Mouse (Mus musculus) thymus, postnatal 25 days (tissue): ENCODE results near the gene Dck.
"Not testable (repeated sequence)": the region's sequence is repeated elsewhere in the genome, so short reads cannot be mapped to it uniquely, and the experiment has no call there.

ENCODE experiments used
- DNase-seq: peaks from one replicate; pipeline ENCODE4 v3.0.0; 2022

The Dck gene

DNA sequence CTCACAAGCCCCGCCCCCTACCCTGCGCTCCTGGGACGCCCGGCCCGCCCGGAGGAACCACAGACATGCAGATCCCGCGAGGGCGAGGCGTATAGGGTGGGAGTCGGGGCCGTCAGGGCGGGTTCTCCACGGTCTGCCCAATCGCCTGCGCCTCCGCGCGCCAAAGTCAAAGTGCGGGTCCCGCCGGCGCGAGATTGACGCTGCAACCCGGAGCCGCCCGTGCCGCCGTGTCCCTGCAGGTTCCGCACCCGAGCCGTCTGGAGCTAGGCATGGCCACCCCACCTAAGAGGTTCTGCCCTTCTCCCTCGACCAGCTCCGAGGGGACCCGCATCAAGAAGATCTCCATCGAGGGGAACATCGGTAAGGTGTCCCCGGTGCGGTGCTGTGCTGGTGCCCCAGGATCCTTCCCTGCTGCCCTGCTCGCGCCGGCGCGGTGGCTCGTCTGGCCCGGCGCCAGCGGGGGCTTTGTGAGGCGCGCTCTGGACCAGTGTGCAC is at the start of gene Dck:
Dck (plus strand) TSS at position 10 of the 495 bp plus-strand sequence.
- peak; percentile 99 for DNase-seq

DNA sequence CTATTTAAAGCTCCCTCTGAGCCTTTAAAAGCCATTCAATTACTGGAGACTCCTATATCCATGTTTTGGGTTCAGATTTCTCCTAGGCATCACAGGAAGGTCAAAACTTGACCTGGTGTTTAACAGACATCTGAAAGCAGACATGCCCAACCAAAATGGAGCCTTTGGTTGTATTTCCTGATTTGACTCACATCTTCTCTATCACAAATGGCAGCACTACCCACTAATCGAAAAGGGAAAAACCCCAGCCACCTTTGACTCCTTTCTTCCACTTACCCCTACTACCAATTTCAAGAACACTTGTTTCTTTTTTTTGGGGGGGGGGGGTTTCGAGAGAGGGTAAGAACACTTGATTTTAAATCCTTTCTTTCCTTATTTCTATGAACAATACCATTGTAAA is 47.8 kb upstream of the Dck start:
- no peak for DNase-seq

DNA sequence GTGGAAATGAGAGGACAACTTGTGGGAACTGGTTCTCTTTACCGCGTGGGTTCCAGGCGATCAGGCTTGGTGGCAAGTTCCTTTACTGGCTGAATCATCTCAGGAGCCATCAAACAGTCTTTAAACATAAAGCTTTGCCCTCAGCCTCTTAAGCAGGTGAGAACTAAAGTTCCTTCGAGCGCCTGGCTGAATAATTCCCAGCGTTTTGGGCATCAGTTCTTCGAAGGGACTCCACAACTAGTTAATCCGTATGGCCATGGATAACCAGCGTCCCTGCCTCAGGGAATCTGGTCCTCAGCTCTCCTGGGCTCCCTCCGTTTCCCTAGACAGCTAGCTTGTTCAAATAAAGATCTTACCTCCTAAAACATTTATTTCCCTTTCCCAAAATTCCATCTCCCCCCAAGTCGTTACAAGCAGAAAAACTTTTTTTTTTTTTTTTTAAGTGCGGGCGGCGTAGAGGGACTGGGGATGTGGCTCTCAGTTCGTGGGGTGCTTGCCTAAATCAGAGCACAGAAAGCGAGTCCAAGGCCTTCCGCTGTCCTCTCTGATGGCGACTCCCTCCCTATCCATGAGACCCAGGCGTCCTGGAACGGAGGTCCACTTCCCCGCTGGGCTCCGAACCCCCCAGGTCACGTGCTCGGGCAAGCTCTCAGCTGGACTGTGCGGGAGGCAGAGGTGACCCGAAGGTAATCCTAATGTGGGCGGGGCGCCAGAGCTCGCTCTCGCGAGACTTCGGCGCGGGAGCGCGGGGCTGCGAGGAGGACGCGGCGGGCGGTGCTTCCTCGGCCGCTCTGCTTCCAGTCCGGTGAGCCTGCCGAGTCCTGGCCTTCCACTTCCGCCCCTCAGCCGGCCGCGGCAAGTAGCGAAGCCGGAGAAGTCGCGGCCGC is 44.4 kb upstream of the Dck start, which contains the start of gene Mob1b:
Mob1b (plus strand) TSS at position 740 of the 887 bp plus-strand sequence.
- DNase-seq: peak; percentile 93

GRCm38 (mm10) chr5:88721003-88721475 is 43.8 kb upstream of the Dck start:
- no peak for DNase-seq

- DNase-seq: peak; percentile 8
Observed at GRCm38 (mm10) chr5:88721565-88722212, 43.1 kb upstream of the Dck start.

DNA sequence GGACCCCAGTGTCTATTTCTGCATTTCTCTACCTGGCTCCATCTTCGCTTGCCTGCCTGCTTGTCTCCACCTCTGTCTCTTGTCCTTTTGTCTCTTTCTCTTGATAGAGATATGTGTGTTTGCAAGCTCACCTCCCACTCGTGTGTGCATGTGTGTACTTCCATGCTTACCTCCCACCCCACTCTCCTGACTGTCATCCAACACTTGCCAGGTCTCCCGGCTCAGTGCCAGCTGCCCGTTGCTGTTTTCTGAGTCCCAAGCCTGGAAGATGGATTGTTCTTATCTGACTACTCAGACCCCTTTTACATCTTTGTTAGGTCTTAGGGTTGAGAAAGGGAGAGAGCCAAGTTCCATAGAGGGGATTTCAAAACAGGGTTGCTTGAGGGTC is 42.6 kb upstream of the Dck start:
- DNase-seq: no peak

DNA sequence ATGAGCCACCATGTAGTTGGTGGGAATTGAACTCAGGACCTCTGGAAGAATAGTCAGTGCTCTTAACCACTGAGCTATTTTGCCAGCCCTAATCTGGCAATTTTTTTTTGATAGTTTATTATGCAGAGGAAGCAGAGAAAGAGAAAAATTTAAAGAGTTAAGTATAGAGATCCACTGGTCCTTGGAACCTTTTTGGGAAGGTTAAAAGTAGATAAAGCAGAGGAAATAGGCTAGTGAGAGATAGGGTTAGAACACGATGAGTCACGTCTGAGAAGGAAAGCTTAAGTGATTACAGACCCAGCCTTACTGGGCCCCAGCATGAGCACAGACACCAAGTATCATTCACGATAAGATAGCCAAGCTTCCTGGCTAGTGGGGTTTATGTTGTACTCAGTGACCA is 40.8 kb upstream of the Dck start:
- DNase-seq: no peak

DNA sequence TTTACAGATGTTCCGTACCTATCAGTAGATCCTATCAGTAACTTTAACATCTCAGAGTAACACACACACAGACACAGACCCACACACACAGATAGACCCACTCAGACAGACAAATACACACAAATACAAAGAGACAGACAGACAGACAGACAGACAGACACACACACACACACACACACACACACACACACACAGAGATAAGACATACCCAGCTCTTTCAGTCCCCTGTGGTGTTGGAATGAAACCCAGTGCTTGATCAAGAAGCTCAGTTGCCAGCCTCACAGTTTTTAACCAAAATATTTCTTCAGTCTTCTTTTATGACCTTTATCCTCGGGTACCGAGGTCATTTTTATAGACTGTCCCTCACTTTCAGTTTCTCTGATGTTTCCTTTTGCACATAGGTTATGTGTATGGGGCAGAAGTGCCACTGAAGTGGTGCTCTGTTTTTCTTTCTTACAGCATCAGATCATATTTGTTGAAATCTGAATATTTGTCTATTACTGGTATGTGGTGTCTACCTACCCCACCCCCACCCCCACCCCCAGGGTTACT is 37.1 kb upstream of the Dck start:
- no peak for DNase-seq

DNA sequence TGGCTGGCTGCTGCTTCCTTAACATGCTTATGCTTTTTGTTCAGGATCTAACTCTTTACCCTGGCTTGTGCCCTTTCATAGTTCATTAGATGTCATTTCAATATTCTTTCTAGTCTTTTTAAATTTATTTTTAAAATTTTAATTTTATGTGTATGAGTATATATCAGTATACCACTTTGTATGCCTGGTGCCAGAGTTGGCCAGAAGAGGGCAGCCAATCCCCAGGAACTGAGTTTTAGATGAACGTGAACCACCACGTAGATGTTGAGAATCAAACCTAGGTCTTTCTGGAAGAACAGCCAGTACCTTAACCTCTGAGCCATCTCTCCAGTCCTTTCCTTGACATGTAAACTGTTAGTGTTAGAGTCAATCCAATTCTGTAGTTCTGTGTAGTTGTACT is 30.0 kb upstream of the Dck start:
- peak; percentile 72 for DNase-seq

DNA sequence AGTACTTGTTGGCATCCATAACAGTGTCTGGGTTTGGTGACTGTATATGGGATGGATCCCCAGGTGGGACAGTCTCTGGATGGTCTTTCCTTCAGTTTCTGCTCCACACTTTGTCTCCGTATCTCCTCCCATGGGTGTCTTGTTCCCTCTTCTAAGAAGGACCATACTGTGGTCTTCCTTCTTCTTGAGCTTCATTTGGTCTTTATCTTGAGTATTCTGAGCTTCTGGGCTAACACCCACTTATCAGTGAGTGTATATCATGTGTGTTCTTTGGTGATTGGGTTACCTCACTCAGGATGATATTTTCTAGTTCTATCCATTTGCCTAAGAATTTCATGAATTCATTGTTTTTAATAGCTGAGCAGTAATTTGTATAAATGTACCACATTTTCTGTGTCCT is 23.7 kb upstream of the Dck start:
- not testable (repeated sequence) for DNase-seq

DNA sequence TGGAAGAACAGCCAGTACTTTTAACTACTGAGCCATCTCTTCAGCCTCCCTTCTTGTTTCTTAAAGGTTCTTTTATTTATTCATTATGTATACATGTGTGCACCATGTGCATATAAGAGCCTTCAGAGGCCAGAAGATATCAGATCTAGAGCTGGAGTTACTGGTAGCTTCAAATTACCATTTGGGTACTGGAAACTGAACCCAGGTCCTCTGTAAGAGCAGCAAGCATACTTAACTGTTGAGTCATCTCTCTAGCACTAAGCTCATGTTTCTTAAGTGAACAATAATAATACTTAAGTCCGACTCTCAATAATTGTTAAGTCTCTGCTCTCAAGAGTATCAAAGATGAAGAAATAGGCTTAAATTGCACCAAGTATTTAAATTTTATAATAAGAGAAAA is 17.0 kb upstream of the Dck start:
- DNase-seq: no peak

DNA sequence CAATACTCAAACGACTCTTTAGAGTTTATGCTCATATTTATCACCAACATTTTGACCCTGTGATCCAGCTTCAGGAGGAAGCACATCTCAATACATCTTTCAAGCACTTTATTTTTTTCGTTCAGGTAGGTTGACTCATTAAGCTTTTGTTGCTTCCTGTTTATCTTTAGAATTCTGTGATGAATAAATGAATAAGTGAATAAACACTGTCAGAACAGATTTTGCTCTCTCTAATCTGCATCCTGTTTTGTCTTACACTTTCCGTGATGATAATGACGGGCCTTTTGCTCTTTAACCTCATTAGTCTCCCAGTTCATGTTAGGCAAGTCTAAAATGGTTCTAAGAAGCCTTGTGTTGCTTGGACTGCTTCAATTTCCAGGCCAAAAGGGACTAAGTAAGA is 11.6 kb upstream of the Dck start:
- DNase-seq: no peak

DNA sequence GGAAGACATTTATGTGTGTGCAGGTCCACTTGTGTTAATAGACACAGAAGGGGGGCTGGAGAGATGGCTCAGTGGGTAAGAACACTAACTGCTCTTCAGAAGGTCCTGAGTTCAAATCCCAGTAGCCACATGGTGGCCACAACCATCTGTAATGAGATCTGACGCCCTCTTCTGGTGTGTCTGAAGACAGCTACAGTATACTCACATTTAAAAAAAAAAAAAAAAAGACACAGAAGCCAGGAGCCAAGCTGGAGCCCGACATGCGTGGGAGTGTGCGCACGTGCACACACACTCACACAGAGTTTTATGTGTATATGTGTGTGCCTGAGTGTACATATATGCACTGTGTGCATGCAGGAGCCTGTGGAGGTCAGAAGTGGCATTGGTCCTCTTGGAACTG is 2.2 kb upstream of the Dck start:
- DNase-seq: no peak

GRCm38 (mm10) chr5:88764430-88764986 is 288 bp upstream of the Dck start:
- no peak for DNase-seq

- no peak for DNase-seq
Observed at GRCm38 (mm10) chr5:88765587-88765986, 791 bp downstream of the Dck start.

GRCm38 (mm10) chr5:88766121-88766520 is 1.3 kb downstream of the Dck start:
- DNase-seq: peak; percentile 70

DNA sequence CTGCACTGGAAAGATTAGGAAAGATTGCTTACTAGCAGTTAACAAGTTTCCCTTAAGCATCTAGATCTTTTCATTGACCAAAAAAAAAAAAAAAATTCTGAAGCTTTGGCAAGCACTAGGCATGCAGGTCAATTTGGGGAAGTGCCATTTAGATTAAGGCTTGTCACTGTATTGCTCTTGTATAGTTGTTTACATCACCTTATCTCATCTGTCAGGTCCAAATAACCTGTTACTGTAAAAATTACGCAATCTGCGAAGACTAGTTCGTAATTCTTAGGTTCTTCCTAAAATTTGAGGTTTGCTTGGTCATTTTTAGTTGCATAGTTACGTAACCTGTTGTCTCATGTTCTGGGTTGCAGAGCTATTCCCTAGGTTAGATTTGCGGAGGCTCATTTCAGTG is 2.1 kb downstream of the Dck start:
- DNase-seq: no peak

DNA sequence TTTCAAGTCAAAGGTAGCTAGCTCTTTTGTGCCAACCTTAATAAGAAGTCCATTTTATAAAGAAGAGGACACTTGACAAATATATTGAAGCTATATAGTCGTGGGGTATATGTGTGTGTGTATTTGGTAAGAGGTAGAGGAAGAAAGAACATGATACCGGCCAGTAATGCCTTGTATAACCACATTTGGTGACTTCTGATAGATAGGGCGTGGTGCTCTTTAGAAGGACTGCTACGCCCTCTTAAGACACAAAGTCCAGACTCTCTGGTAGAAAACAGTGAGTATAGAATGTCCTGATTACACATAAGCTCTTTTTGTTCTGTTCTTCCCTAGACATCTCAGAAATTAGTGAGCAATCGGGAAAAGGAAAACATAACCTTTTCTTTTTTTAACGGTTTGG is 3.4 kb downstream of the Dck start:
- no peak for DNase-seq

GRCm38 (mm10) chr5:88782072-88782765 is 17.4 kb downstream of the Dck start:
- DNase-seq: no peak

DNA sequence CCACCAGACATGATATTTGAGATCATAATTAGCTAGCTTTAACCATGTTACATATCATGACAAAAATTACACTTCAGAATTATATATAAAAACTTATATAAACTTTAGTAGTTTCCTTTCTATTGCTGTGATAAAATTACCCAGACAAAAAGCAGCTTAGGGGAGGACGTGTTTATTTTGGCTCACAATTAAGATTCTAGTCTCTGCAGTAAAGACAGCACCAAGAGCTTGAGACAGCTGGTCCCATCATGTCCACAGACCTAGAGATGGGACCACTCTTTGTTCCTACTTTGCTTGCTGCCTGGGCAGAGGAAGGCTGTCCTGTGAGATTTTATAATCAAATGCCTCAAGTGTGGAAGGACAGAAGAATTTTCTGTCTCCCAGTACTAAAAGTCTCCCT is 20.3 kb downstream of the Dck start:
- DNase-seq: no peak

GRCm38 (mm10) chr5:88790675-88791074 is 25.9 kb downstream of the Dck start:
- no peak for DNase-seq
